Mouse (Mus musculus) kidney, adult 2 months (tissue): ENCODE measurements around the gene Upf3b. TPM values are rescaled to one million over a fixed set of nuclear protein-coding genes. Genes with fewer than 3 reads are reported as not detected.

Experiments
- DNase-seq: peaks from one replicate; pipeline ENCODE4 v3.0.0; 2021
- H3K27ac ChIP-seq: fragments of 200-500 bp; 2 replicates; pipeline ENCODE4 v1.5.1; 2012; ENCODE audit warnings: low read depth, low read length, control low read depth, inconsistent platforms; ENCODE audit not compliant: insufficient read depth
- H3K27me3 ChIP-seq: fragments of 200-500 bp; replicated peaks from 2 replicates; pipeline ENCODE4 v1.6.1; 2012; ENCODE audit warnings: mild to moderate bottlenecking, moderate library complexity, low read length, inconsistent platforms; ENCODE audit not compliant: control insufficient read depth, insufficient read depth
- H3K36me3 ChIP-seq: fragments of 200-500 bp; 2 replicates; pipeline ENCODE4 v1.6.1; 2012; ENCODE audit warnings: mild to moderate bottlenecking, moderate library complexity, low read length, inconsistent platforms; ENCODE audit not compliant: control insufficient read depth, insufficient read depth
- H3K4me1 ChIP-seq: fragments of 200-500 bp; 2 replicates; pipeline ENCODE4 v1.6.1; 2011; ENCODE audit warnings: low read length; ENCODE audit not compliant: control insufficient read depth, insufficient read depth
- H3K4me3 ChIP-seq: fragments of 200-500 bp; 2 replicates; pipeline ENCODE4 v1.5.1; 2011; ENCODE audit warnings: mild to moderate bottlenecking, low read depth, low read length, control low read depth; ENCODE audit not compliant: insufficient read depth
- CTCF ChIP-seq: fragments of 200-500 bp; conservative IDR thresholded peaks from 2 replicates; pipeline ENCODE4 v1.5.1; 2011; ENCODE audit warnings: low read depth, mild to moderate bottlenecking, control low read depth, low read length, moderate library complexity, mixed read lengths; ENCODE audit not compliant: insufficient read depth, insufficient read length
- POLR2A ChIP-seq: fragments of 200-500 bp; IDR thresholded peaks from one replicate; pipeline ENCODE4 v1.6.1; 2011; ENCODE audit warnings: low read depth, low read length, control low read depth
- WGBS: fragments of 180-500 bp; shearing (Covaris S2); methylation state at CpG from one replicate; pipeline ENCODE4 v1.1.7; 2018; 5-methylcytosine and 5-hydroxymethylcytosine counted together
- polyA plus RNA-seq: library from polyadenylated mRNA; depleted of rRNA; stranded (reverse); fragments of >200 nt; gene quantifications from 2 replicates; pipeline ENCODE4 v1.2.3, GENCODE M21; 2012

Upf3b gene
- polyA plus RNA-seq, 1 experiment: 4.5 TPM

DNA sequence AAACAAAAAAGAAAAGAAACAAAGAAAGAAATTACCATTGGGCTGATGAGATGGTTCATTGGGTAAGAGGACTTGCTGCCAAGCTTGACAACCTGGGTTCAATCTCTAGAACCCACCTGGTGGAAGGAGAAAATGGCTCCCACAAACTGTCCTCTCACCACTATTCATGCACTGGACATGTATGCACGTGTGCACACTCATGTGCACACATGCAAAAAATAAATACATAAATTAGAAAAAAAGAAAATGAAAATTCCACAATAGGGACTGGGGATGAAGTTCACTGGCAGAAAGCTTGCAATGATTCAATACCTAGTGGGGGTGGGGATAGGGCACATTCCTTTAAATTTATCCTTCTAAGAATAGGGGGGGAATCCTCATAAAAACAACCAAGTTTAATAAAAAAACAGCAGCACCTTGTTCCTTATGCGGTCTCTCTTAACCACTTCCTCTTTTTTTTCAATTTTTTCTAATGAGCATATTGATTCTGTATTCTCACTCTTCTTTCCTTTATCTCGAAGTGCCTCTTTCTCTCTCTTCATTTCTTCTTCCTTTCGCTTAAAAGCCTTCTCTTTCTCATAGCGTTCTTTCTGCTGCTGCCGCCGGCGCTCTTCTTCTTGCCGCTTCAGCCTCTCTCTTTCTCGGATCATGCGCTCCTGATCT, 14.9 kb downstream of the Upf3b start:
- no peaks in the 10 kb centered on the region for H3K36me3 ChIP-seq
- TF ChIP-seq CTCF (no peak), POLR2A (no peak)
- no peaks in the 10 kb centered on the region for H3K27me3 ChIP-seq
- 94% methylated on average over 11 of the region's 11 CpGs for WGBS
- no peaks in the 10 kb centered on the region for H3K4me1 ChIP-seq
- H3K27ac ChIP-seq: no peak overlapping the region
- DNase-seq: no peak
- no peak overlapping the region for H3K4me3 ChIP-seq

DNA sequence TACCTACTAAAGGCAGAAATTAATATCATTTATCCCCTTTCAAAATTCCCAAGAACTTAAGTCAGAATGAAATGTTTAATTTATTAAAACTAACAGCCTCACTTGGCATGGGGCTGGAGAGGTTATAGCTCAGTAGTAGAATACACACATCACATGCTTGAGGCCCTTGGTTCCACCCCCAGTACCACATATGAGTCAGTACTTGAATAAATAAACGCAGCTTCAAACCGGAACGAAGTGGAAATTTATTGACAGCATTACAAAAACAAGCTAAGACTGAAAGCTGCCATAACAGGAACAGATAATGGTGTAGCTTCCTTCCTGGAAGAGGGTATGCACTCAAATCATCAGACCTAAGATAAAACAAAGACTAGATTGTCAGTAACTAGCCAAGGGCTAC, 18.7 kb downstream of the Upf3b start:
- Histone ChIP-seq H3K4me1 (no peaks in the 10 kb centered on the region), H3K4me3 (no peak overlapping the region), H3K27me3 (no peaks in the 10 kb centered on the region), H3K27ac (no peak overlapping the region), H3K36me3 (no peaks in the 10 kb centered on the region)
- whole genome bisulfite sequencing: 56% methylated on average over 3 of the region's 3 CpGs
- DNase-seq: no peak
- TF ChIP-seq CTCF: no peak
- no peak for TF ChIP-seq POLR2A

- H3K4me1 ChIP-seq: peaks cover 5% of the 10 kb centered on the region; the same call in 1 of the 2 replicates
- 92% methylated on average over 1 of the region's 1 CpGs for WGBS
- DNase-seq: no peak
- H3K36me3 ChIP-seq: no peaks in the 10 kb centered on the region
- no peak overlapping the region for H3K27ac ChIP-seq
- TF ChIP-seq POLR2A (no peak), CTCF (no peak)
- no peak overlapping the region for H3K4me3 ChIP-seq
- H3K27me3 ChIP-seq: no peaks in the 10 kb centered on the region
Measured at GRCm38 (mm10) chrX:37088778-37089177, 21.3 kb downstream of the Upf3b start.

- H3K4me3 ChIP-seq: peak overlapping the region; percentile 89
Measured at GRCm38 (mm10) chrX:37085665-37086064, 24.5 kb downstream of the Upf3b start.

GRCm38 (mm10) chrX:37084927-37085660, 25.0 kb downstream of the Upf3b start, which contains the start of gene Rpl39:
TSS of gene Rpl39 (minus strand) at chrX:37085402.
- Histone ChIP-seq H3K4me1 (peaks cover 10% of the 10 kb centered on the region; the same call in 1 of the 2 replicates), H3K36me3 (no peaks in the 10 kb centered on the region; the same call in 1 of the 2 replicates), H3K27ac (peak within 1 kb of the TSS; percentile 93), H3K4me3 (peak within 1 kb of the TSS; percentile 89), H3K27me3 (no peaks in the 10 kb centered on the region)
- DNase-seq: peak; percentile 93
- TF ChIP-seq POLR2A (peak; percentile 60), CTCF (no peak)
- under 1% methylated on average over 37 of the region's 38 CpGs for WGBS

More at GRCm38 (mm10) chrX:37085665-37086064, 24.5 kb downstream of the Upf3b start:
- H3K4me1 ChIP-seq: peaks cover 10% of the 10 kb centered on the region; the same call in 1 of the 2 replicates
- peak overlapping the region; percentile 93 for H3K27ac ChIP-seq
- no peak for TF ChIP-seq POLR2A
- TF ChIP-seq CTCF: no peak
- DNase-seq: no peak
- no peaks in the 10 kb centered on the region for H3K27me3 ChIP-seq
- no peaks in the 10 kb centered on the region; the same call in 1 of the 2 replicates for H3K36me3 ChIP-seq
- WGBS: 4% methylated on average over 9 of the region's 9 CpGs

- TF ChIP-seq POLR2A (no peak), CTCF (no peak)
- DNase-seq: peak; percentile 6
- H3K36me3 ChIP-seq: no peaks in the 10 kb centered on the region; the same call in 1 of the 2 replicates
- peak overlapping the region; percentile 60; the same call in 1 of the 2 replicates for H3K27ac ChIP-seq
- 0% methylated on average over 19 of the region's 19 CpGs for WGBS
- H3K4me3 ChIP-seq: peak overlapping the region; percentile 89
- H3K4me1 ChIP-seq: peaks cover 10% of the 10 kb centered on the region; the same call in 1 of the 2 replicates
- H3K27me3 ChIP-seq: no peaks in the 10 kb centered on the region
Measured at GRCm38 (mm10) chrX:37084318-37084926, 25.7 kb downstream of the Upf3b start.
